Mouse (Mus musculus) lung, postnatal 0 days (tissue): ENCODE measurements at regions not wholly inside any gene's neighbourhood (a gene's known extent, or its start where the extent isn't known, plus 50 kb on each side); places are given as distances from the start of the nearest gene placed in this dataset.
"Not testable (repeated sequence)": the region's sequence is repeated elsewhere in the genome, so short reads cannot be mapped to it uniquely, and the experiment has no call there.

Source experiments
- ATAC-seq: fragments of 200-750 bp; cut with Nextera tagmentation; 2 replicates; pipeline ENCODE4 v1.8.0; 2017; ENCODE audit warnings: moderate library complexity
- DNase-seq: peaks from one replicate; pipeline ENCODE4 v3.0.0-alpha.2; 2016; ENCODE audit warnings: low spot score
- H3K27ac ChIP-seq: fragments of 300-500 bp; sonication (generic); 2 replicates; pipeline ENCODE4 v1.5.1; 2014; ENCODE audit warnings: antibody characterized with exemption, mild to moderate bottlenecking, low read length, mixed read lengths
- H3K27me3 ChIP-seq: fragments of 300-500 bp; sonication (generic); replicated peaks from 2 replicates; pipeline ENCODE4 v1.6.1; 2014; ENCODE audit warnings: low read length, mixed read lengths; ENCODE audit not compliant: insufficient read depth
- H3K36me3 ChIP-seq: fragments of 300-500 bp; sonication (generic); 2 replicates; pipeline ENCODE4 v1.6.1; 2014; ENCODE audit warnings: low read length, mixed read lengths; ENCODE audit not compliant: insufficient read depth
- H3K4me1 ChIP-seq: fragments of 300-500 bp; sonication (generic); 2 replicates; pipeline ENCODE4 v1.6.1; 2014; ENCODE audit warnings: antibody characterized with exemption, low read depth, low read length, mixed read lengths; ENCODE audit not compliant: insufficient read depth
- H3K4me2 ChIP-seq: fragments of 300-500 bp; sonication (generic); replicated peaks from 2 replicates; pipeline ENCODE4 v1.6.1; 2014; ENCODE audit warnings: low read depth, mild to moderate bottlenecking, low read length, moderate library complexity, mixed read lengths
- H3K4me3 ChIP-seq: fragments of 300-500 bp; sonication (generic); 2 replicates; pipeline ENCODE4 v1.5.1; 2014; ENCODE audit warnings: low read depth, low read length
- H3K9ac ChIP-seq: fragments of 300-500 bp; sonication (generic); replicated peaks from 2 replicates; pipeline ENCODE4 v1.6.1; 2014; ENCODE audit warnings: low read depth, mild to moderate bottlenecking
- H3K9me3 ChIP-seq: fragments of 300-500 bp; sonication (generic); 2 replicates; pipeline ENCODE4 v1.6.1; 2016; ENCODE audit warnings: low read length, mixed read lengths
- CTCF ChIP-seq: IDR thresholded peaks from 2 replicates; pipeline ENCODE4 v1.5.1; 2016; ENCODE audit warnings: antibody characterized with exemption, mild to moderate bottlenecking
- EP300 ChIP-seq: IDR thresholded peaks from 2 replicates; pipeline ENCODE4 v1.6.1; 2016; ENCODE audit warnings: antibody characterized with exemption, mild to moderate bottlenecking, control low read depth
- WGBS: fragments of 180-500 bp; shearing (Covaris S2); extraction: QIAGEN DNeasy Blood & Tissue Kit; methylation state at CpG from one replicate; pipeline ENCODE4 v1.1.7; 2014; 5-methylcytosine and 5-hydroxymethylcytosine counted together

DNA sequence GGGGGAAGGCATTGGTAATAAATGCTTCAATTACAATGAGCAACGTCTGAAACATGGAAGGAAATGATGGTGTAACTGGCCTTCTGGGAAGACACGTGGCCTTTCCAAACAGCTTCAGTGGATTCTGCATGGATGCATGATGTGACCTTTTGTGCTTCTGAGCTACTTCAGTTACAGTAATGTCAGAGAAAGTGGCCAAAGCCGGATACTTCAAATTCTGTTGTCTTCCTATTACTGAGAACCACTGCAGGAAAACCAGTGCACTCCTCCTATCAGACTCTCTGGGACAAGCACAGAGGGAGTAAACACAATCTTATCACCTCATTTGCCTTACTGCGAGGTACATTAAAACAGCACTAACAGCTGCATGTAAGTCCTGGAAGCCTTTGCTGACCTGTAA, 113.0 kb upstream of the Cnksr3 start:
- Histone ChIP-seq H3K4me2 (no peak overlapping the region), H3K36me3 (no peaks in the 10 kb centered on the region), H3K27ac (no peak overlapping the region), H3K9me3 (no peaks in the 10 kb centered on the region), H3K4me3 (no peak overlapping the region), H3K4me1 (no peaks in the 10 kb centered on the region), H3K27me3 (no peaks in the 10 kb centered on the region), H3K9ac (no peak overlapping the region)
- no peak for ATAC-seq
- WGBS: 37% methylated on average over 4 of the region's 4 CpGs
- DNase-seq: peak; percentile 25
- TF ChIP-seq CTCF (no peak), EP300 (no peak)

DNA sequence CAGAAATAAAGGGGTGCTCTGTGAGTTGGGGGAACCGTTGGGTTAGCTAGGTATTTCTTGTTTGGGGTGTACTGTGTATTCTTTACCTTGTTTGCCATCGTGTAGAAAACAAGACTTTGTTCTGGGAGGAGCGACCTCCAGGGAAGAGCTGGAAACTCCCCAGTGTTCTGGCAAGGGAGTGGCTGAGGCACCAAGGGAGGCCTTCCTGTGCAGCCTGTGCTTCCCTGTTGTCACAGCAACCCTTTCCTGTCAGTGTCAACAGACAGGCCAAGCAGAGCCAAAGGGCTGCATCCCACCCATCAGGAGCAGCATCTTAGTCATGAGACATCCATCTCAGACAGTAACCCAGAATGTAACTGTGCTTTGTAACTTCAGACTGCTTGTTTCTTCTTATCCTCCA, 111.2 kb upstream of the Cnksr3 start:
- DNase-seq (peak; percentile 36), ATAC-seq (peak; percentile 87)

GRCm38 (mm10) chr10:7309927-7310326, 97.9 kb upstream of the Cnksr3 start:
- H3K36me3 ChIP-seq: no peaks in the 10 kb centered on the region
- WGBS: 81% methylated on average over 3 of the region's 3 CpGs
- DNase-seq: no peak

More for the DNA sequence above, 111.2 kb upstream of the Cnksr3 start:
- H3K4me2 ChIP-seq: no peak overlapping the region
- no peaks in the 10 kb centered on the region for H3K4me1 ChIP-seq
- H3K36me3 ChIP-seq: no peaks in the 10 kb centered on the region
- no peak overlapping the region for H3K4me3 ChIP-seq
- WGBS: 26% methylated on average over 3 of the region's 3 CpGs
- H3K9me3 ChIP-seq: no peaks in the 10 kb centered on the region
- H3K9ac ChIP-seq: no peak overlapping the region
- peak; percentile 52 for TF ChIP-seq EP300
- TF ChIP-seq CTCF: no peak
- H3K27ac ChIP-seq: no peak overlapping the region
- H3K27me3 ChIP-seq: no peaks in the 10 kb centered on the region

DNA sequence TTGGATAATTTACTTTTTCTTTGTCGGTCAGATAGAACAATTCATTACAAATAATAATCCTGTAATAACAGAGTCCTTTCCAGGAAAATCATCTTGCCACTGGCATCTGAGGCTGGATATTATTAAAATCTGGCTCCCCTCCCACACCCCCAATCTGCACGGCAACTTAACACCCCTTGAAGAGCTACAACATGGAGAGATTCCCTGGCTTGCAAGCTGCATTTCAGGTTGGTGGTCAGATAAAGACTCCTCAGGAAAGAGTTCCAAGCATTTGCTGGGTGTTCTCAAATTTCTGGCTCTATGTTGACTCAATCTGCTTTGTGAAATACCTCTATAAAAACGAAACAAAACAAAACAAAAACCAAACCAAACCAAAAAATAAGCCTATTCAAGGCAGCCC, 93.8 kb upstream of the Cnksr3 start:
- not testable (repeated sequence) for H3K4me3 ChIP-seq, H3K9ac ChIP-seq, H3K4me2 ChIP-seq, H3K27ac ChIP-seq, ATAC-seq, H3K9me3 ChIP-seq, H3K36me3 ChIP-seq, H3K4me1 ChIP-seq, H3K27me3 ChIP-seq, DNase-seq
- WGBS: 33% methylated on average over 3 of the region's 3 CpGs

More at GRCm38 (mm10) chr10:7309927-7310326, 97.9 kb upstream of the Cnksr3 start:
- Histone ChIP-seq H3K9ac (no peak overlapping the region), H3K4me2 (no peak overlapping the region), H3K27me3 (no peaks in the 10 kb centered on the region), H3K9me3 (no peaks in the 10 kb centered on the region), H3K4me1 (no peaks in the 10 kb centered on the region), H3K4me3 (no peak overlapping the region), H3K27ac (no peak overlapping the region)
- ATAC-seq: no peak
- TF ChIP-seq EP300: no peak
- TF ChIP-seq CTCF: no peak

DNA sequence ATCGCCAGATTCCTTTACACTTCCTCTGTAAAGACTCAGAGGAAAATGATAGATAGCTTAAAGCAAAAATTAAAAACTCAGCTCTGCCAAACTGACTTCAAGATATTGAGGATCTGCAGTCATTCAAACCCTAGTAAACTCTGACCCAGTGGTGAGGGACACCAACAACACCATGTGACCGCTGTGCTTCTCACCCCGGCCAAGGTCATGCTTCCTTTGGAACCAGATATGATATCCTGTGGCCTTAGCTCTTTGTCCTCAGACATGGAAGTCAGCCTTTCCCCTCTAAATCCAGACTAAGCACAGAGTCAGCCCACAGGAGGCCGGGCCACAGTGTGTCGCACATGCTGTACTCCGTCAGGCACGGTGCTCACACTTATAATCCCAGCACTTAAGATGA, 86.3 kb upstream of the Cnksr3 start:
- no peaks in the 10 kb centered on the region for H3K9me3 ChIP-seq
- ATAC-seq: no peak
- H3K36me3 ChIP-seq: no peaks in the 10 kb centered on the region
- H3K9ac ChIP-seq: no peak overlapping the region
- no peak overlapping the region for H3K27ac ChIP-seq
- no peaks in the 10 kb centered on the region for H3K27me3 ChIP-seq
- 82% methylated on average over 7 of the region's 7 CpGs for WGBS
- H3K4me1 ChIP-seq: no peaks in the 10 kb centered on the region
- DNase-seq: no peak
- no peak overlapping the region for H3K4me3 ChIP-seq
- H3K4me2 ChIP-seq: no peak overlapping the region
- TF ChIP-seq CTCF (no peak), EP300 (no peak)

- DNase-seq: no peak
- H3K4me3 ChIP-seq: no peak overlapping the region
- H3K27ac ChIP-seq: no peak overlapping the region
- H3K9me3 ChIP-seq: no peaks in the 10 kb centered on the region
- TF ChIP-seq CTCF: no peak
- WGBS: 93% methylated on average over 5 of the region's 5 CpGs
- no peaks in the 10 kb centered on the region for H3K36me3 ChIP-seq
- no peak for ATAC-seq
- H3K9ac ChIP-seq: no peak overlapping the region
- H3K4me1 ChIP-seq: no peaks in the 10 kb centered on the region
- no peak overlapping the region for H3K4me2 ChIP-seq
- no peaks in the 10 kb centered on the region for H3K27me3 ChIP-seq
These were observed 83.9 kb upstream of the Cnksr3 start for GRCm38 (mm10) chr10:7295921-7296320.

- no peaks in the 10 kb centered on the region for H3K27me3 ChIP-seq
- ATAC-seq (no peak), DNase-seq (no peak)
- TF ChIP-seq EP300: no peak
- no peak for TF ChIP-seq CTCF
- no peaks in the 10 kb centered on the region for H3K9me3 ChIP-seq
- no peak overlapping the region for H3K27ac ChIP-seq
- H3K4me1 ChIP-seq: no peaks in the 10 kb centered on the region
- H3K36me3 ChIP-seq: no peaks in the 10 kb centered on the region
- no peak overlapping the region for H3K9ac ChIP-seq
- no peak overlapping the region for H3K4me3 ChIP-seq
- no peak overlapping the region for H3K4me2 ChIP-seq
- 61% methylated on average over 5 of the region's 5 CpGs for WGBS
These were observed 81.2 kb upstream of the Cnksr3 start for GRCm38 (mm10) chr10:7293203-7293602.
